Mouse (Mus musculus): ENCODE measurements around the gene Gm20594.

Gm20594 gene

DNA sequence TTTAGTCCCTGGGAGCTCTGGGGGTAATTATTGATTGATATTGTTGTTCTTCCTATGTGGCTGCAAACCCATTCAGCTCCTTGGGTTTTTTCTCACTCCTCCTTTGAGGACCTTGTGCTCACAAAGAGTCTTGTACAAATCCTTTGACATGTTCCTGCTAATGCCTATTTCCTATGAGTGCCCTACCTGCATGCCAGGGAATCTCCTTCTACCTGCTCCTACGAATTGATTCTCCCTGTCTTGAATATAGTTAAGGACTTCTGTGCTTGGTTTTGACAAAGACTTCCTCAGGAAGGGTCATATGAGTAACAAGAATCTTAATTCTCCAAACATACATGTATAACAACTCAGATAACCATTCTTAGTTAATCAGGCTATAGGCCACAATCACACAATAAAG lies at the start of gene Gm20594:
TSS of gene Gm20594 (plus strand) at position 301 of the 400 bp plus-strand sequence.
- in situ Hi-C loops (cut with MboI, MseI) = no loop called here

DNA sequence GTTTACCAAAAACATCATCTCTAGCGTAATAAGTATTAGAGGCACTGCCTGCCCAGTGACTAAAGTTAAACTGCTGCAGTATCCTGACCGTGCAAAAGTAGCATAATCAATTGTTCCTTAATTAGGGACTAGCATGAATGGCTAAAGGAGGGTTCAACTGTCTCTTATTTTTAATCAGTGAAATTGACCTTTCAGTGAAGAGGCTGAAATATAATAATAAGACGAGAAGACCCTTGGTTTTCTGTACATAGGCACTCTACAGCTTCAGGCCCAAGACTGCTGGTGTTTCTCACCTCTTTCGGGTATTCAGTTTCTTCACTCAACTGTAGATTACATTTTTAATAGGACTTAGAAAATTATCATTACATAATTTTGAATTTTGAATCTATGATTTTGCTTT lies 398 bp downstream of the Gm20594 start:
- in situ Hi-C loops (cut with MboI, MseI) = no loop called here

DNA sequence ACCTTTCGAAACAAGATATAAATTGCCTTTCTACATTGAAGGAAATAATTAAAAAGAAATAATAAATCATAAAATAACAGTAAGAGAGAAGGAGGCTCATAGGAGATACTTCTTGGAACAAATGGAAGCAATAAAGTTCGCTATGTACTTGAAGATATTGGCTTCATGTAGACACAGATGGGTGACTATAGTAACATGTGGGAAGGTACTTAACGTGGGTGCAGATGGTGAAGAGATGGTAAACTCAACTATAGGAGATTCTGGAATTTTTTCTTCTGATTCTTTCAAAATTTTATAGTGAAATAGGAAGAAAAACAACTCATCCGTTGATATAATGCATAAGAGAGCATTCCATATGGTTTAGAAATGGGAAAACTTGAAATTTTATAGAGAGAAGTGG lies 16.1 kb downstream of the Gm20594 start:
- in situ Hi-C loops (cut with MboI, MseI) = no loop called here

DNA sequence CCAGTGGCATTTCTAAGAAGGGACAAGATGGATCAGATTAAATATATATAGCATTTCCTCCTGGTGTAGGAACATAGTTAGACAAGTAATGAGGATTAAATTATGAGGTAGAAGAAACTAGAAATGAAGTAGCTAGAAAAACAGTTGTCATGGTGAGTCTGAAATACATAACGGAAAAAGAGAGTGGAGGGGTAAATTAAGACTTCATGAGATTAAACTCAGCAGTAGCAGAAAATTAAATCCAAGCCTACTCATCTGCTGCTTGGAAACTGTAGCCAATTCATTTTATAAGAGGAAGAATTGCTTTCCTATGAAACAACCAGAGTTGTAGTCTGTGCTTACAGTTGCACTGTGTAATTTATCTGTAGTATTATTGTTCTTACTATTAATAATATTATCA lies 29.1 kb downstream of the Gm20594 start:
- in situ Hi-C loops (cut with MboI, MseI) = no loop called here
